Mouse (Mus musculus) retina, adult 2 months (tissue): ENCODE results near the gene Copz1.
A peak's percentile ranks its signal among the peaks of the same experiment; 100 is the strongest.
"Not testable (repeated sequence)": the region's sequence is repeated elsewhere in the genome, so short reads cannot be mapped to it uniquely, and the experiment has no call there.

Source experiments
- DNase-seq: peaks from one replicate; pipeline ENCODE4 v3.0.0-alpha.2; 2012; ENCODE audit warnings: low read depth, low spot score

Gene Copz1

DNA sequence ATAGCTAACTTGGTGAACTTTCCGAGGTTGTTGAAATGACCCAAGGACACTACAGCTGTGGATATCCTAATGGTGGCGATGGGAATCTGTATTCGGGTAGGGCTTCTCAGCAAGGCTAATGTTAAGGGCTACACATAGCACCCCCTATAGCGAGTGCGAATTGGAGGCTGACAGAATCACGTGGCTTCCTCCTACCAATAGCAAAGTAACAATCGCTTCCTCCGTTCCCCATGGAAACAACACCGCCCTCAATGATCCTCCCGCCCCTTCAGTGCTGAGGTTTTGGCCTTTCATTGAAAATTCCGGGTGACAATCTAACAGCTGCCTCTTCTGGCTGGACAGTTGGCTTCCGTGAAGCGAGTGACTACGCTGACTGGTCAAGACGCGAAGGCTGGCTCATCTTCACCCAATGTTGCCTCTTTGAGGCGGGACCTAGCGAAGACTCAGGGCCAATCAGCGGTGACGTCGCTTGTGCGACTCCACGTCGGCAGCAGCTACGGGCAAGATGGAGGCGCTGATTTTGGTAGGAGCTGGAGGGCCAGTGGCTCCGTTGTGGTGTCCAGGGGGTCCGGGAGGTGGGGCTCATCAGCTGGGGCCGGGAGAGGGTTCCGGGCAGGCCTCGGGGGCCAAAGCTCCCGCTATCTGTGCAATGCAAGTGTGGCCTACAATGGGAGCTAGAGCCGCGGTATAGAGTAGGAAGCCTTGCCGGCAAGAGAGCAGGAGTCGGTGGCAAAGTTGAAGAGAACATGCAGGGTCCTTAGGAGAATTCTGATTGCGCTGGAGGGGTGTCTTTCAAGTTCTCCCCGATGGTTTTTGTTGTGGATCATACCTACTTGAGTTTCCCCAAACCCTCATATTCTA, at the start of gene Copz1:
Copz1 (plus strand) TSS at position 296 of the 861 bp plus-strand sequence.
- peak; percentile 93 for DNase-seq

DNA sequence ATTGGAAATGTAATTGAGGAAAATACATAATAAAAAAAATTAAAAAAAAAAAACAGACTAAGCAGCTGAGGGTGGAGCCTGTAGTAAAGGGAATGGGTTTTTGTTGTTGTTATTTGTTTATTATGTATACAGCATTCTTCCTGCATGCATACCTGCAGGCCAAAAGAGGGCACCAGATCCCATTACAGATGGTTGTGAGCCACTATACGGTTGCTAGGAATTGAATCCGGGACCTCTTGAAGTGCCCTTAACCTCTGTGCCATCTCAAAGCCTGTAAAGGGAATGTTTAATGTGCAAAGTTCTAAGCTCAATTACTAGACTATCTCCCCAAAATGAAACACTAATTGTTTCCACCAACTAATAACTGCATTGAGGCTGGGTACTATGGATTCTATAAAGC, 48.4 kb upstream of the Copz1 start:
- no peak for DNase-seq

DNA sequence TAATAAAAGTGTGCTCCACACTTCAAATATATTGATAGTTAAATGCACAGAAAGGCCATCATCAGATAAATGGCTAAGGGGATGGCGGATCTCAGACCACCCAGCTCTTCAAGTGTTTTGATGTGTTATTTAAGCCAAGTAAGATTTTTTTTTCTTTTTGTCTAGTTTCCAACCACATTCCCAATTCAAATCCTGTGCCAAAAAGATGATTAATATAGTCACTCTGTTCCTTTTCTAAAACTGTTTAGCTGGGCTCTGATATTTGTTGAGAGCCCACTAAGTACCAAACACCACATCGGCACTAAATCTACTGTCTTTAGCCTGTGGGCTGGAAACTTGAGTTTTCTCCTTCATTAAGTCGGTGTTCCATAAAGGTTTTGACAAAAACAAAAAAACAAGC, 45.5 kb upstream of the Copz1 start:
- DNase-seq, result no peak

GRCm38 (mm10) chr15:103227572-103227971, 44.9 kb upstream of the Copz1 start:
- no peak for DNase-seq

DNA sequence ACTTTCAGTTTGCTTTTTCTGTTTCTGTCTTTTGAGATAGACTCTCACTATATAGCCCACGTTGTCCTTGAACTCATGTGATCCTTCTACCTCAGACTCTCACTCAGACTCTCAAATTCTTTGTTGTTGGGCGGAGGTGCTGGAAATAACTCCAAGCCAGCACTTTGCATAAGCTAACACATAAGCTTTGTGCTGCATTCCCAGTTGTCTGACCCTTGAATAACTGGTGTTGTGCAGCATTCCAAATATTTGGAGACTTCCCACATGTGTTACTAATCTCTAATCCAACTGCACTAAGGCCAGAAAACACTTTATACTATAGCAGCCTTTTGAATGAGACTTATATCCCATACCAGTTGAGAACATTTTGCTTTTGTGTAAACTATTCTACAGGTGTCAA, 43.6 kb upstream of the Copz1 start:
- DNase-seq, result no peak

DNA sequence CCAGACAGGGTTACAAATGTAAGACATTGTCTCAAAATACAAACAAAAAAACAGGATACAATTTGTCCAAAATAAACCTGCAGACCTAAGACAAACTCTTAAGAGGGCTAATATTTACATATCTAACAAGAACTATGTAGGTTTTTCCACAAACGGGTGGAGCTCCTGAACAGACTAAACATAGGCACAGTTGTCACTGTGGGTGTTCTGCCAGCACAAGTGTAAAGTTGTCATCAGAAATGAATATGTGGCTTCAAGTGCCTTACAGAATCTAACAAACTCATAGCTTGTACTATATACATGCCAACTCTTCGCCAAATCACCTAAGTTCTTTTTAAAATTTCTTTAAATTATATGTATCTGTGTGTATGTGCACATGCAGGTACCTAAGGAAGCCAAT, 39.4 kb upstream of the Copz1 start:
- DNase-seq, result no peak

- DNase-seq, result no peak
Measured at GRCm38 (mm10) chr15:103237295-103237694, 35.2 kb upstream of the Copz1 start.

- DNase-seq, result peak; percentile 79
Measured at GRCm38 (mm10) chr15:103239130-103239684, 33.3 kb upstream of the Copz1 start.

DNA sequence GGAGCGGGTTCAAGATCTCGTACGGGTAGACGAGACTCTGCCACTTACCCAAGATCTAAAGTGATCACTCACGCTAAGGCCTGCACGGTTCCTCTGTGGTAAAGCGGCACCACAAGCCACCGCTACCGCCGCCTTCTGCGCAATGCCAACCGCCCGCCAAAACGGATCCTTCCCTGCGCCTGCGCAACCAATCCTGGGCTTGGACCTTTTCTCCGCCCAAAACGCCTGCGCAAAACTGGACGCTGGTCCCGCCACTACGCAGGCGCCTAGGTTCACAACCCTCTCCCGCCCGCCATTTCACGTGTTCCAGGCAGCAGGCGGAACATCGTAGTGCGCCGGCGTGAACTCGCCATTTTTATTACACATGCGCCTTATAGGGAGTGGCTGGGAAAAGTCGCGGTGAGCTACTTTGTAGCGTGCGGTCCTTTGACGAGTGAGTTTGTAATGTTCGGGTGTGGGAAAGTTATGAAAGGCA, 32.8 kb upstream of the Copz1 start, which contains the start of gene Cbx5:
Cbx5 (minus strand) TSS at position 132 of the 475 bp plus-strand sequence.
- DNase-seq, result peak; percentile 91

DNA sequence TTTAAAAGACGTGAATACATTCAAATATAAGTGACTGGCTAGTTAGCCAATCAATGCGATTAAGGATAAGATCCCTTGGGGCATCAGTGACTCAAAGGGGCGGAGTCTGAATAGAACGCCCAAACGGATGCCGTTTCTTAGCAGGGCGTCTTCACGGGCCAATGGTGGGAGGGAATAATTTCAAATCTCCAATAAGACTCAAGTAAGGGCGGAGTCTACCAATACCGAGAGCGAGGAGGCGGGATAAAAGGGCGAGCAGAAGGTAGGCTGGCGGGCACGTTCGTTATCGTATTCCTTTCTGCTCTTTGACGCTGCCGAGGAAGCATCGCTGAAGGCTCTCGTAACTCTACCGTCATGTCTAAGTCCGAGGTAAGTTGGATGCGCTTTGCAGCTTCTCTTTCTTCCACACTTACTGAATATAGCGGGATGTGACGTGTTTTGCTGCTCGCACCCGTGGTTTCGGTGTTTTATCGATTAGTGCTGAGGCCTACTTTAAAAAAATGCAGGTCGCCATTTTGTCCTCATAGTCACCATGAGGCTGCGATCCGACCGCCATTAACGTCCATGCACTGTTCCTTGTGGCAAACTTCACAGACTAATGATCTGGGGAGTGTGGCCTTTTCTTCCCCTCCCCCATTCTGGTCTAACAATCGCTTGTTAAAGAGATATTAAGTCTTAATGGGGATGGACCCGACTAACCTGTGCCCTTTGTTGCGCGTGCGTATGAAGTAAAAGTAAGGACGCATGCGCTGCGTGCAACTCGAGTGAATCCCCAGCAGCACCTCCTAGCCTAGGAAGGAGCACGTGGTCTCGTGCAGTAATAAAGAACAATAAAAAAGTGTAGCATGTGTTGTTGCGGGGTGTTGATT, 32.1 kb upstream of the Copz1 start, which contains the start of gene Hnrnpa1:
Hnrnpa1 (plus strand) TSS at position 273 of the 869 bp plus-strand sequence.
- DNase-seq, result peak; percentile 95

DNA sequence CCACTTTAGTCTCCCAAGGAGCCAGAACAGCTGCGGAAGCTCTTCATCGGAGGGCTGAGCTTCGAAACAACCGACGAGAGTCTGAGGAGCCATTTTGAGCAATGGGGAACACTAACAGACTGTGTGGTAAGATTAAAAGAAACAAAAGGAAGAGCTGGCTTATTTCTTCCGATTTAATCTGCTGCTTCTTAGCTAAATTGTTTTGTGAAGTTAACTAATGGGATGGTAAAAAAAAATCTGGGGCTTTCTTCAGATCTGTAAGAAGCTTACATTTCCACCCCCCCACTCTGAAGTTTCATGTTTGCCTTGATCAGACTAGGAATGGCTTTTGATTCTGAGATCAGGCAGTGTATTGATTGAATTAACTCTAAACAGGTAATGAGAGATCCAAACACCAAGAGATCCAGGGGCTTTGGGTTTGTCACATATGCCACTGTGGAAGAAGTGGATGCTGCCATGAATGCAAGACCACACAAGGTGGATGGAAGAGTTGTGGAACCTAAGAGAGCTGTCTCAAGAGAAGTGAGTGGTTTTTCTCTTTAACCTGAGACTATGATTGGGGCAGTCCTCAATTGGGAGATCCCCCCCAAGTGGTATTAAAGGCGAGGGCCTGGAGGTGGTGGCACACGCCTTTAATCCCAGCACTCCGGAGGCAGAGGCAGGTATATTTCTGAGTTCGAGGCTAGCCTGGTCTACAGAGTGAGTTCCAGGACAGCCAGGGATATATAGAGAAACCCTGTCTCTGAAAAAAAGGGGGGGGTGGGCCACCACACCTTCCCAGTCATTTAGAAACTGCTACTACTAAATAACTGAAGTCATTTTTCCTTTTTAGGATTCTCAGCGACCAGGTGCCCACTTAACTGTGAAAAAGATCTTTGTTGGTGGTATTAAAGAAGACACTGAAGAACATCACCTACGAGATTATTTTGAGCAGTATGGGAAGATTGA, 31.2 kb upstream of the Copz1 start:
- DNase-seq, result not testable (repeated sequence)

DNA sequence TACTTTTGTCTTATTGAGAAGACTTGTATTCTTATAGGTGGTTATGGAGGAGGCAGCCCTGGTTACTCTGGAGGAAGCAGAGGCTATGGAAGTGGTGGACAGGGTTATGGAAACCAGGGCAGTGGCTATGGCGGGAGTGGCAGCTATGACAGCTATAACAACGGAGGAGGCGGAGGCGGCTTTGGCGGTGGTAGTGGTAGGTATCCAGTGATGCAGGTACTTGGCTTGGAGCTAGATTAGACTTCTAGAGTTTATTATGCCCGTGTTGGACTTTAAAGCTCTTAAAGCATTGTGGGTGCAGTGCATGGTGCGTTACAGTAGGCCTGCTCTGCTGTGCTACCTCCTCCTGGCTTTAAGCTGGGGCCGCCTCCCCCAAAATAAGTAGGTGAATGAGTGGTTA, 29.6 kb upstream of the Copz1 start:
- DNase-seq, result no peak

DNA sequence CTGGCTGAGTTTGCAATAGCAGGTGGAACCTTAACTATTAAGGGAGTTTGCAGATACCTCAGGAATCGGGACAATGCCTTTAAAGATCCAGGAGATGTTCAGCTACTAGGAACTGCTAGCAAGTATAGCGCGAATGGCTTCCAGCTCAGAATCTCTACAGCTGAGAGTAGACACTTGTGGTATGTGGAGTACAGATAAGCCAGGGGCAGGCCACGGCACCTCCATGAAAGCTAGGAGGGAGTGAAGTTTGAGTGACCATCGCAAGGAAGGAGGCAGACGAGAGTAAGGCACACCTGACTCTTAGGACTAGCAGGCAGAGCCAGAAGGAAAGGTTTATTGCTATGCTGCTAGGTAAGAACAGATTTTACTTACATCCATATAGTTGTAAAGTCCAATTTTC, 26.9 kb upstream of the Copz1 start:
- no peak for DNase-seq

DNA sequence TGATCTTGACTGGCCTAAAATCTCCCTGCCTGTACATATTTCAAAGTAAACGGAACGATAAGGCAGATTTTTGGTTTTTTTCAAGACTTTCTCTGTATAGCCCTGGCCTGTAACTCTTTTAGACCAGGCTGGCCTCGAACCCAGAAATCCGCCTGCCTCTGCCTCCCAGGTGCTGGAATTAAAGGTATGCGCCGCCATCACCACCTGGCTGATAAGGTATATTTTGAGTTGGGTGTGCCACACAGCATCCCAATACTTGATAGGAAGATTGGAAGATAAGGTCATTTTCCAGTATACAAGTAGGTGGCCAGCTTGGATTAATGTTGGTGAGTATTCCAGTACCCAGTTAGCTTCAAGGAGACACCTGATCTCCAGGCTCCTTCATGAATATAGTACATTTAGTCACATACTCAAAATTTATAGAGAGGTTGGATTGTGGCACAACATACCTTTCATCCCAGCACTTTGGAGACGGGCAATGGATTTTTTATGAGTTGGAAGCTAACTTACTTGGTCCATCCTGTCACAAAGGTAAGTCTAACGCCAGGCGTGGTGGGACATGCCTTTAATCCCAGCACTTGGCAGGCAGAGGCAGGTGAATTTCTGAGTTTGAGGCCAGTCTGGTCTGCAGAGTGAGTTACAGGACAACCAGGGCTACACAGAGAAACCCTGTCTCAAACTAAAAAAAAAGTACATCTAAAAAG, 25.3 kb upstream of the Copz1 start:
- DNase-seq, result no peak

DNA sequence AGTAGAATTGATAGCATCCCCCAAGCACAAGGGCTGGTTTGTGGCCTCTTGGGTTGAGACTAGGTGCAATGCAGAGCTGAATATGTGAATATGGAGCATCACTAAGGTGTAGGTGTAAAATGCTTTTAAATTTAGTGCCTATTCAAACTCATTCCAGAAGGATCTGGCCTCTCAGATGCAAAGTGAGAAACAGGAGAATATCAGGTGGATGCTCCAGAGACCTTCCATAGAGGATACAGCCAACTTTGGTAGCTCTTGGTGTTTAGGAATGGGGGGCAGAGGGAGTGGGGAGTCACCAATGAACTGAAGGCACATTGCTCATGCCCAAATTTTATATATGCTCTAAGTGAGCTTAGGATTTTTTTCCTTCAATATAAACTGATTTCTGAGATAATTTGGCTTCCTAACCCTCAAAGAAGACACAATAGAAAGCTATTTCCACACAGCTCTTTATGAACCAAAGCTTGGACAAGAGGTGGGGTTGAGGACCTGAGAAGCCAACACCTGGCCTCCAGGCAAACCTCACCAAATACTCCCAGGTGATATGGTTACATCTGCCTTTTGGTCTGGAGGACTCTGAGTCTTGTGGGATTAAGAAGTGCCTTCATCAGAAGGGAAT, 24.6 kb upstream of the Copz1 start:
- no peak for DNase-seq

GRCm38 (mm10) chr15:103248401-103249313, 23.9 kb upstream of the Copz1 start:
- DNase-seq, result no peak

DNA sequence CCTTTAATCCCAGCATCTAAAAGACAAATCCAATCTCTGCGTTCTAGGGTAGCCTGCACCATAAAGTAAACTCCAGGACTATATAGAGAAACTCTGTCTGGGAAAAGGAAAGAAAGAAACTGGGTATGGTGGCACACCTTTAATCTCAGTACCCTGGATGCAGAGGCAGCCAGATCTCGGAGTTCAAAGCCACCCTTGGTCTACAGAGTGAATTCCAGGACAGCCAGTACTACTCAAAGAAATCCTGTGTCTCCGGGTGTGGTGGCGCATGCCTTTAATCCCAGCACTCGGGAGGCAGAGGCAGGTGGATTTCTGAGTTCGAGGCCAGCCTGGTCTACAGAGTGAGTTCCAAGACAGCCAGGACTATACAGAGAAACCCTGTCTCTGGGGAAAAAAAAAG, 23.0 kb upstream of the Copz1 start:
- DNase-seq, result not testable (repeated sequence)

GRCm38 (mm10) chr15:103250195-103250740, 22.2 kb upstream of the Copz1 start:
- DNase-seq, result no peak
